Mouse (Mus musculus) hindbrain, postnatal 0 days (tissue): ENCODE data around the gene Zfx. TPM values are rescaled to one million over a fixed set of nuclear protein-coding genes. Genes with fewer than 3 reads are reported as not detected.
A peak's percentile ranks its signal among the peaks of the same experiment; 100 is the strongest.

Experiments
- ATAC-seq: fragments of 200-750 bp; cut with Nextera tagmentation; 2 replicates; pipeline ENCODE4 v1.8.0; 2017; ENCODE audit warnings: mild to moderate bottlenecking, moderate TSS enrichment, moderate library complexity
- DNase-seq: peaks from one replicate; pipeline ENCODE4 v3.0.0-alpha.2; 2015; ENCODE audit warnings: low spot score
- H3K27ac ChIP-seq: fragments of 300-500 bp; sonication (generic); 2 replicates; pipeline ENCODE4 v1.5.1; 2014; ENCODE audit warnings: mild to moderate bottlenecking
- H3K27me3 ChIP-seq: fragments of 300-500 bp; sonication (generic); 2 replicates; pipeline ENCODE4 v1.6.1; 2014; ENCODE audit warnings: low read length, mixed read lengths; ENCODE audit not compliant: insufficient read depth
- H3K36me3 ChIP-seq: fragments of 300-500 bp; sonication (generic); 2 replicates; pipeline ENCODE4 v1.6.1; 2014; ENCODE audit warnings: low read length, mixed read lengths; ENCODE audit not compliant: insufficient read depth
- H3K4me1 ChIP-seq: fragments of 300-500 bp; sonication (generic); 2 replicates; pipeline ENCODE4 v1.6.1; 2014; ENCODE audit warnings: antibody characterized with exemption, low read length, mixed read lengths; ENCODE audit not compliant: insufficient read depth
- H3K4me2 ChIP-seq: fragments of 300-500 bp; sonication (generic); 2 replicates; pipeline ENCODE4 v1.6.1; 2014; ENCODE audit warnings: low read depth, mild to moderate bottlenecking, low read length, moderate library complexity, mixed read lengths
- H3K4me3 ChIP-seq: fragments of 300-500 bp; sonication (generic); 2 replicates; pipeline ENCODE4 v1.5.1; 2014; ENCODE audit warnings: low read length
- H3K9ac ChIP-seq: fragments of 300-500 bp; sonication (generic); replicated peaks from 2 replicates; pipeline ENCODE4 v1.6.1; 2014; ENCODE audit warnings: mild to moderate bottlenecking, low read length, moderate library complexity, mixed read lengths
- H3K9me3 ChIP-seq: fragments of 300-500 bp; sonication (generic); 2 replicates; pipeline ENCODE4 v1.6.1; 2016; ENCODE audit warnings: low read length, mixed read lengths
- CTCF ChIP-seq: IDR thresholded peaks from 2 replicates; pipeline ENCODE4 v1.5.1; 2016; ENCODE audit warnings: antibody characterized with exemption, control low read depth, low read depth
- WGBS: fragments of 180-500 bp; shearing (Covaris S2); extraction: QIAGEN DNeasy Blood & Tissue Kit; methylation state at CpG from one replicate; pipeline ENCODE4 v1.1.7; 2014; 5-methylcytosine and 5-hydroxymethylcytosine counted together
- polyA plus RNA-seq: library from polyadenylated mRNA; unstranded; fragments of >200 nt; fragmentation: Nextera tagmentation; extraction: Ambion mirVana; gene quantifications from 2 replicates; pipeline ENCODE4 v1.2.1, GENCODE M21; 2015
- total RNA-seq: library from RNA; depleted of rRNA; stranded (reverse); fragments of >200 nt; gene quantifications from 2 replicates; pipeline ENCODE4 v1.2.3, GENCODE M21; 2014; rRNA removed

Zfx gene
- total and polyA plus RNA-seq, 2 experiments from 2014 or later = 20.2 to 27.9 TPM

DNA sequence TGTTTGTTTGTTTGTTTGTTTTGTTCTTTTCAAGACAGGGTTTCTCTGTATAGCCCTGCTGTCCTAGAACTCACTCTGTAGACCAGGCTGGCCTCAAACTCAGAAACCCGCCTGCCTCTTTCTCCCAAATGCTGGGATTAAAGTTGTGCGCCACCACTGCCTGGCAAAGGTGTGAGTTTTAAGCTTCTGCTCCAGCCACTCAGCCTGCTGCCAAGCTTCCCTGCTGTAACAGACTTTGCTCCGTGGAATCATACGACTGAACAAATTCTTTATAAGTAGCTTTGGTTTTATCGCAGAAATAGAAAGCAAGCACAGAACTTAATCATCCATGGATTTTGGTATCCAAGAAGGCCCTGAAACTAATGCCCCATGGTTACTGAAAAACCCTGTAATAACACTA lies 76.1 kb downstream of the Zfx start:
- Histone ChIP-seq H3K4me1 (no peaks in the 10 kb centered on the region), H3K4me2 (no peak overlapping the region), H3K4me3 (no peak overlapping the region), H3K27ac (no peak overlapping the region), H3K9me3 (no peaks in the 10 kb centered on the region), H3K36me3 (no peaks in the 10 kb centered on the region), H3K9ac (no peak overlapping the region), H3K27me3 (no peaks in the 10 kb centered on the region)
- no peak for TF ChIP-seq CTCF
- WGBS = 75% methylated on average over 5 of the region's 5 CpGs
- ATAC-seq (no peak), DNase-seq (no peak)

DNA sequence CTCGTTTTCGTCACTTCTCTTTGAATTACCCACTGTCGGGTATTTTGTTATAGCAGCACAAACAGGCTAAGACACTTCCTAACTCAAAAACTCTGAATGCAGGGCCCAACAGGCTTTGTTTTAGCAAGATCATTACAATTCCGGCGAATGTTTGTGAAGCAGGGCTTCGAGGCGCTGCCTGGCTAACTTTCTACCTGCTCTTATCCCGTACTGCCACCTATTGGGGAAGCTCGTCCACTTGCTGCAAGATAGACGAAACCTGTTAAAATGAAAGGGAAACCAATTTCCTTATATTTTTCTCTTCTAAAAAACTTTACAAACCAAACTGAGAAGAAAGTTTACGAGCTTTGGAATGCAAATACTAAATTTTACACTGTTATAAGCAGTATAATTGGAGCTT lies 90.6 kb downstream of the Zfx start:
- no peak for ATAC-seq
- H3K9me3 ChIP-seq = no peaks in the 10 kb centered on the region
- peak; percentile 67 for DNase-seq
- no peaks in the 10 kb centered on the region for H3K36me3 ChIP-seq
- H3K27me3 ChIP-seq = no peaks in the 10 kb centered on the region
- 40% methylated on average over 11 of the region's 11 CpGs for WGBS
- no peak overlapping the region for H3K27ac ChIP-seq
- H3K4me1 ChIP-seq = no peaks in the 10 kb centered on the region
- TF ChIP-seq CTCF = peak; percentile 67
- no peak overlapping the region for H3K4me2 ChIP-seq
- H3K9ac ChIP-seq = no peak overlapping the region
- no peak overlapping the region for H3K4me3 ChIP-seq

DNA sequence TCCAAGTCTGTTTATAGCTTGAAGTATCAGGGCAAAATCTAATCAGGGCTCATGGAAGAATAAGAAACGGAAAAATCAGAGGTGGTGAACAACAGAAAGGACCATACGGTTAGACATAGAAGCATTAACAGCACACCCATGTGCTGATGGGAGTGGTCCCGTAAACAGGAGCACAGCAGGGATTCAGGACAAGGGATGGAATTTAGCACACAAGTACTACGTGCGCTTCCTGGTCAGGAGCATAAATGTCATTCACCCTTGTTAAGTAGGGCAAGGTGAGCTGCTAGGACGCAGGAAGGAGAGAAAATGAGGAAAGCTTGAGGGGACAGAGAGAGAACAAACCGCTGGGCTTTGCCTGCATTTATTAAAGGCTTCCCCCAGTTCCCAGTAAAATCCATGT lies 93.4 kb downstream of the Zfx start:
- no peak for TF ChIP-seq CTCF
- Histone ChIP-seq H3K4me1 (no peaks in the 10 kb centered on the region), H3K4me3 (no peak overlapping the region), H3K9ac (no peak overlapping the region), H3K27me3 (no peaks in the 10 kb centered on the region), H3K27ac (no peak overlapping the region), H3K36me3 (no peaks in the 10 kb centered on the region), H3K9me3 (no peaks in the 10 kb centered on the region), H3K4me2 (no peak overlapping the region)
- no peak for ATAC-seq
- DNase-seq = no peak
- 78% methylated on average over 7 of the region's 7 CpGs for WGBS

Other genes starting within 250 kb of the Zfx start
- not detected in 2 replicates for gene AU015836, start 155.0 kb downstream of the Zfx start, total RNA-seq
- gene AU015836, start 155.0 kb downstream of the Zfx start, polyA plus RNA-seq = not detected in 2 replicates
- 179 and 196 TPM in 2 replicates for gene Eif2s3x, start 89.2 kb upstream of the Zfx start, total RNA-seq
- gene Eif2s3x, start 89.2 kb upstream of the Zfx start, polyA plus RNA-seq = 55.5 and 88.1 TPM in 2 replicates
- 21.7 and 26.5 TPM in 2 replicates for gene Klhl15, start 110.9 kb upstream of the Zfx start, total RNA-seq
- 8.6 and 8.7 TPM in 2 replicates for gene Klhl15, start 110.9 kb upstream of the Zfx start, polyA plus RNA-seq
- gene Fam90a1b, start 243.1 kb upstream of the Zfx start, total RNA-seq = 0.04 and 0.37 TPM in 2 replicates
- gene Fam90a1b, start 243.1 kb upstream of the Zfx start, polyA plus RNA-seq = 0.26 and 0.49 TPM in 2 replicates
- gene Apoo, start 243.4 kb upstream of the Zfx start, total RNA-seq = 58.0 and 59.9 TPM in 2 replicates
- gene Apoo, start 243.4 kb upstream of the Zfx start, polyA plus RNA-seq = 175 and 176 TPM in 2 replicates